Mouse (Mus musculus): ENCODE data around the gene Olfr18. TPM values are rescaled to one million over a fixed set of nuclear protein-coding genes. Genes with fewer than 3 reads are reported as not detected.

Olfr18 gene
- not detected in 2 replicates for polyA plus RNA-seq (2012)

DNA sequence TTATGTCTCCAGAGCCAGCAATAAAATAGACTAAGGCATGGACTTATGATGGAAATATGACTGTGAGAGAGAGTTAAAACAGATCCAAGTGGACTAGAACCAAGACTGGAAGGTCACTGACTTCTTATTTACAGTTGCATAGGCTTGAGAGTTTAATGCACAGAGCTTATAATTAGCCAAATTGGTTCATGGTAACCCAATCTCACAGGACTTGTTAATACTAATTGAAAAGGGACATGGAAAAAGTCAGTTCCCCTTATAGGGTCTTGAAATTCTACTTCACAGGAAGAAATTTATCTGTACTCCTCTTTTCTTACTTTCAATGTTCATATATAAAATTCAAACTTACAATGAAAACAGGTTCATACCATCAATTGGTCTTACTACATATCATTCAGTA, at the start of gene Olfr18:
Olfr18 (minus strand) TSS at position 101 of the 400 bp plus-strand sequence.

DNA sequence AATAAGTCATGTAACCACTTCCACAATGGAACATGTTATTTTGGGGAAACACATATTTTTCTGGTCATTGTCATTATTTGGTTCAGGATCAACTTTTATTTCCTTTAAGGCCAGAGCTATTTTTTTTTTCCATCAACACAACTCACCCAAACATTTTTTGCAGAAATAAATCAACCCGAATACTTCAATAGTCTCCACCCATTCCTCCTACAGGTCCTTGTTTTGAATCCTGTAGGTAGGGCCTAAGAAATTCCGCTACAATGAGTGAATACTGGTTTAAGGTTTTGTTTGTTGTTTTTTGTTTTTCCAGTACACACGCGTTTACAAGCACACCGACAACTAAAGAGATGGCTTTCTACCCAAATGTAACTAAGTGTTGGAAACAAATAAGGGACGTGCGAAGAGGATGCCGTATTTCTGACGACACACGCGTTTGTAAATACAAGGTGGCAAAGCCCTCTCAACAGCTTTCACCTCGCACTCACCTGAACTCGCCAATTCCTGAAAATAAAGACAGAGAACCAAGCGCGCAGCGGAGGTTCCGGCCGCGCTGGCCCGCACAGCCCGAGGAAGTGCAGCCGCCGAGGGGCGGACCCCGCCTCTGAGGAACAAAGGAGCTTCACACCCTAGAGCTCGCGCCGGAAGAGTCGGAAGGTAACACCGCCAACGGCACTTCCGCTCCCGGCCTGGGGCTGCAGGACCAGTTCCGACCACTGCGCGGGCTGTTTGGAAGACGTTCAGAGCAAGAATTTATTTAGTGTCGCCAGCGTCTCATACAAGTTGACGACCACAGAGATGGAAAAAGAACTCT, 48.8 kb upstream of the Olfr18 start, which contains the start of gene Zfp560:
Zfp560 (minus strand) TSS at position 646 of the 811 bp plus-strand sequence.

DNA sequence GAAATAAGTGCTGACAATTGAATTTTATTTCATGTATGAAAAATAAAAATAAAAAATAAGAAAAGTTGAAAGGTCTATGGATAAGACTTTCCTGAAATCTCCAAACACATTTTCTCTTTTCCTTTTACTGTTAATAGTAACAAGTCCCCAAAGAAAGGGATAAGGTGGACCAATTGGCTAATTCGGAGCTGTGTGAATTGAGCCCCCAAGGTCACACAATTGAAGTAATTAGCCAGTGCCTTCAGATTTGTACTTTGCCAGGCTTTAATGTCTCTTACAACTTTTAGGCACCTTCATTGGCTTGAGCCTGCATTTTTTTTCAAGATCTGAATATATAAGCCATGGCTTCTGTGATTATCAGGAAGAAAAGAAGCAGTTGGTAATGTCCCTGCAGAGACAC, 37.7 kb downstream of the Olfr18 start, which contains the start of gene Olfr873:
Olfr873 (plus strand) TSS at position 301 of the 400 bp plus-strand sequence.

DNA sequence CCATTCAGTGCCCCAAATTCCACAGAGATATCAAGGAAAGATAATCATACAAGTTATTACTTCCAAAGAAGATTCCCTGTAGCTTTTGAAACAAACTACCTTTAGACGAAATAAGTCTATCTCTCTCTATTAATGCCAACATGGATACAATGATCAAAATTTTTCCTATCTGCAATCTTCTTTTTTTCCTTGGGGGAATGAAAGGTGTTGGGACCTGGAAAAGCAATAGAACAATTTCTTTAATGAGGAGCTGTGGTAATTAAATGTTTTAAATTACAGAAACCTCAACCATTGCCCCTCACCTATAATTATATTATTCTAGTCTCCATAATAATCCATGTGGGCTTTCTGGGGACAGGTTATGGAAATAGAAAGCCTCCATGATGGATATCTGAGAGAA, 53.8 kb downstream of the Olfr18 start, which contains the start of gene Olfr39:
Olfr39 (plus strand) TSS at position 301 of the 400 bp plus-strand sequence.

Other genes starting within 250 kb of the Olfr18 start
- not detected in 2 replicates for gene Olfr868, start 237.5 kb downstream of the Olfr18 start, polyA plus RNA-seq (2012)
- 0.03 TPM in 1 of 2 replicates, not detected in the other for gene Olfr869, start 207.1 kb downstream of the Olfr18 start, polyA plus RNA-seq (2012)
- gene Olfr870, start 162.0 kb downstream of the Olfr18 start, polyA plus RNA-seq (2012) = not detected in 2 replicates
- not detected in 2 replicates for gene Olfr871, start 123.9 kb downstream of the Olfr18 start, polyA plus RNA-seq (2012)
- not detected in 2 replicates for gene Olfr872, start 99.0 kb downstream of the Olfr18 start, polyA plus RNA-seq (2012)
- not detected in 2 replicates for gene Olfr39, start 53.7 kb downstream of the Olfr18 start, polyA plus RNA-seq (2012)
- gene Olfr873, start 37.6 kb downstream of the Olfr18 start, polyA plus RNA-seq (2012) = not detected in 2 replicates
- 0.87 and 1.9 TPM in 2 replicates for gene Zfp560, start 49.1 kb upstream of the Olfr18 start, polyA plus RNA-seq (2012)
- gene Zfp26, start 124.1 kb upstream of the Olfr18 start, polyA plus RNA-seq (2012) = 0.33 and 0.42 TPM in 2 replicates
- 3.0 and 3.4 TPM in 2 replicates for gene Zfp426, start 156.7 kb upstream of the Olfr18 start, polyA plus RNA-seq (2012)
- gene Zfp266, start 185.3 kb upstream of the Olfr18 start, polyA plus RNA-seq (2012) = 0.46 and 1.1 TPM in 2 replicates
- 4.1 and 4.6 TPM in 2 replicates for gene Zfp846, start 245.2 kb upstream of the Olfr18 start, polyA plus RNA-seq (2012)

All from megakaryocyte-erythroid progenitor cell, adult 5 weeks (primary cell).